Mouse (Mus musculus) hindbrain, embryonic 11.5 days (tissue): ENCODE measurements around the gene Tax1bp3. TPM values are rescaled to one million over a fixed set of nuclear protein-coding genes. Genes with fewer than 3 reads are reported as not detected.

Experiments
- ATAC-seq: fragments of 200-750 bp; cut with Nextera tagmentation; 2 replicates; pipeline ENCODE4 v1.8.0; 2017; ENCODE audit warnings: mild to moderate bottlenecking, moderate TSS enrichment, moderate library complexity; ENCODE audit not compliant: low FRiP score
- DNase-seq: peaks from one replicate; pipeline ENCODE4 v3.0.0-alpha.2; 2015; ENCODE audit warnings: low spot score
- H3K27ac ChIP-seq: fragments of 300-500 bp; sonication (generic); 2 replicates; pipeline ENCODE4 v1.5.1; 2014; ENCODE audit warnings: mild to moderate bottlenecking, low read depth, low read length
- H3K27me3 ChIP-seq: fragments of 300-500 bp; sonication (generic); 2 replicates; pipeline ENCODE4 v1.6.1; 2014; ENCODE audit warnings: mild to moderate bottlenecking, low read length, moderate library complexity, mixed read lengths; ENCODE audit not compliant: control insufficient read depth, insufficient read depth
- H3K36me3 ChIP-seq: fragments of 300-500 bp; sonication (generic); 2 replicates; pipeline ENCODE4 v1.6.1; 2014; ENCODE audit warnings: mild to moderate bottlenecking, low read length, moderate library complexity, mixed read lengths; ENCODE audit not compliant: control insufficient read depth, insufficient read depth
- H3K4me1 ChIP-seq: fragments of 300-500 bp; sonication (generic); replicated peaks from 2 replicates; pipeline ENCODE4 v1.6.1; 2014; ENCODE audit warnings: low read length, mixed read lengths; ENCODE audit not compliant: control insufficient read depth, insufficient read depth
- H3K4me2 ChIP-seq: fragments of 300-500 bp; sonication (generic); replicated peaks from 2 replicates; pipeline ENCODE4 v1.6.1; 2014; ENCODE audit warnings: mild to moderate bottlenecking, low read depth, low read length
- H3K4me3 ChIP-seq: fragments of 300-500 bp; sonication (generic); 2 replicates; pipeline ENCODE4 v1.5.1; 2014; ENCODE audit warnings: low read depth, low read length
- H3K9ac ChIP-seq: fragments of 300-500 bp; sonication (generic); 2 replicates; pipeline ENCODE4 v1.6.1; 2014; ENCODE audit warnings: low read depth, low read length
- H3K9me3 ChIP-seq: fragments of 300-500 bp; sonication (generic); 2 replicates; pipeline ENCODE4 v1.6.1; 2016; ENCODE audit warnings: low read length; ENCODE audit not compliant: control insufficient read depth
- WGBS: fragments of 180-500 bp; shearing (Covaris S2); extraction: QIAGEN DNeasy Blood & Tissue Kit; methylation state at CpG from one replicate; pipeline ENCODE4 v1.1.7; 2014; 5-methylcytosine and 5-hydroxymethylcytosine counted together
- polyA plus RNA-seq: library from polyadenylated mRNA; unstranded; fragments of >200 nt; fragmentation: Nextera tagmentation; extraction: Ambion mirVana; gene quantifications from 2 replicates; pipeline ENCODE4 v1.2.1, GENCODE M21; 2014

Tax1bp3 gene
- polyA plus RNA-seq, result 221 and 223 TPM in 2 replicates

DNA sequence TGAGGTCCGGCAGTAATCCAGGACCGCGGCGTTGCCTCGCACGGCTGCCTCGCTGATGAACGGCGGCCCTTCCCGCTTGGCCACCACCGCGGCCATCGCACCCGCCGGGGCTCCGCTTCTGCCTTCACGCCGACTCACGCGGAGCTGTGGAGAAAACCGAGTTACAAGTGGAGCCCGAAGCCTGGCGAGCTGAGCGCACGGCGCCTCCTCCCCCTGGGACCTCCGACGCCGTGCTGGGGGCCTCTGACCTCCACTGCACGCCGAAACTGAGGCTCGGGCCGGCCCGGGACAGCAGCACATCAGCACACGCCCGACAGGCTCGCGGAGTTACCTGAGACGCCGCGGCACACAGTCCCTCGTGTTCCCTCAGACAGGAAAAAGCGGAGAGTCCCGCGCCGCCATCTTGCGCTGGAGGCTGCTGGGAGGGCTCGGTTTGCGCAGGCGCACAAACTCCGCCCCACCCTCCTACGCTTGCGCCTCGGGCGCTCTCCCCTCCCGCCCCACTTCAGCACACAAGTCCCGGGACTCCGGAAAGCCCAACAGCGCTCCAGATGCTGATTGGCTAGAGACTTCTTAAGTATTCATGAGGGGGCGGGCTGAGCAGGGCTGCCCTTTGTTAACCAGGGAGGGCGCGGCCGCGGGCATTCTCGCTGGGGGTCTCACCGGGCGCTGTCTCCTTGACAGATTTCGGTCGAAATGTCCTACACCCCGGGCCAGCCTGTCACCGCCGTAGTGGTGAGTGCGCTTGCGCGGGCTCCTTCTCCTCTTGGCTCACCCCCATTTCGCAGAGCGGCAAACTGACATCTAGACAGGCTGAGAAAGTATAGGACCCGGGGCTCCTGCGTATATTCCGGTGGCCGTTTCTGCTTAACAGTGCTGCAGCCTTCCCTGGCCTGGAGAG, at the start of gene Tax1bp3, which contains the start of gene Emc6:
Gene Tax1bp3, plus strand, starts transcription at position 476 of the 901 bp plus-strand sequence.
Gene Emc6, minus strand, starts transcription at position 430 of the 901 bp plus-strand sequence.
- H3K4me2 ChIP-seq, result peak within 1 kb of the TSS; percentile 68
- DNase-seq (peak; percentile 98), ATAC-seq (peak; percentile 99)
- peak within 1 kb of the TSS; percentile 85 for H3K27ac ChIP-seq
- H3K4me3 ChIP-seq, result peak within 1 kb of the TSS; percentile 78
- no peaks in the 10 kb centered on the region for H3K9me3 ChIP-seq
- peak within 1 kb of the TSS; percentile 87 for H3K9ac ChIP-seq
- no peaks in the 10 kb centered on the region for H3K36me3 ChIP-seq
- no peaks in the 10 kb centered on the region for H3K27me3 ChIP-seq
- under 1% methylated on average over 81 of the region's 81 CpGs for whole genome bisulfite sequencing
- H3K4me1 ChIP-seq, result peaks cover 2% of the 10 kb centered on the region

DNA sequence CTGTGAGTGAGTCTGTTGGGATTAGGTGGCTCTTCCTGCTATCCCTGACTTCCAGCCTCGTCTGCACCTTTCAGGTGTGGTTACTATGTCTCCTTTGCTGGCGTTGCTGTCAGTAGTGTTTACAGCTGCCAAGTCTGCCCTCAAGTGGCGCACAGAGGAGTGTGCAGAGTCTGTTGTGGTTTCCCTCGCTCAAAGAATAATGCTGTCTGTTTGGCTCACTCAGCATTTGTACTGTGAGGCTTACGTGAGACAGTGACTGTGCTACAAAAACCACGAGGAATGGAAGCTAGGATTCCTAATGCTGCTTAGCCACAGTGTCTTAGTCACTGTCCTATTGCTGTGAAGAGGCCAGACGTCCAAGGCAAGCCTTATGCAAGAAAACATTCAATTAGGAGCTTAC, 45.9 kb upstream of the Tax1bp3 start:
- no peak overlapping the region for H3K9ac ChIP-seq
- no peak overlapping the region for H3K27ac ChIP-seq
- H3K27me3 ChIP-seq, result no peaks in the 10 kb centered on the region
- no peaks in the 10 kb centered on the region; the same call in 1 of the 2 replicates for H3K9me3 ChIP-seq
- ATAC-seq (no peak), DNase-seq (no peak)
- WGBS, result 82% methylated on average over 7 of the region's 7 CpGs
- H3K4me1 ChIP-seq, result no peaks in the 10 kb centered on the region
- H3K4me2 ChIP-seq, result no peak overlapping the region
- H3K4me3 ChIP-seq, result no peak overlapping the region
- H3K36me3 ChIP-seq, result peaks cover 4% of the 10 kb centered on the region; the same call in 1 of the 2 replicates

DNA sequence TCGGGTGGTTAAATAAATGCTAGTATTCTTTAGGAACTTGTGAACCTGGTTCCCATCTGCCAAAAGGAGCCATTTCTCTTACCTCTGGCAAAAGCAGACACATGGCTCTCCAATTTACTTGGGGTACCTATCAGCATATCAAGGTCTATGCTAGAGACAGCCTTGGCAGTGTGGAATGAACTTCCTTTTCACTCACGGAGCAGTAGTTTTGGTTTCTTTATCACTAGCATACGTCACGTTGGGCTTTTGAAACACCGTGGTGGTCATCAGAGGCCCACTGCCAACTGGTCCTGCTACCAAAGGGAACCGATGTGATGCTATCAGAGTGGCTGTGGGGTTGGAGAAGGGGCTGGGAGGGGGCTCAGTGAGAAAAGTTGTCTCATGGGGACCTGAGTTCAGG, 43.9 kb upstream of the Tax1bp3 start:
- Histone ChIP-seq H3K27ac (no peak overlapping the region), H3K9me3 (no peaks in the 10 kb centered on the region; the same call in 1 of the 2 replicates), H3K4me2 (no peak overlapping the region), H3K4me1 (no peaks in the 10 kb centered on the region; the same call in 1 of the 2 replicates), H3K9ac (no peak overlapping the region), H3K4me3 (no peak overlapping the region), H3K36me3 (peaks cover 4% of the 10 kb centered on the region; the same call in 1 of the 2 replicates), H3K27me3 (no peaks in the 10 kb centered on the region)
- ATAC-seq (no peak), DNase-seq (no peak)
- WGBS, result 97% methylated on average over 6 of the region's 6 CpGs

DNA sequence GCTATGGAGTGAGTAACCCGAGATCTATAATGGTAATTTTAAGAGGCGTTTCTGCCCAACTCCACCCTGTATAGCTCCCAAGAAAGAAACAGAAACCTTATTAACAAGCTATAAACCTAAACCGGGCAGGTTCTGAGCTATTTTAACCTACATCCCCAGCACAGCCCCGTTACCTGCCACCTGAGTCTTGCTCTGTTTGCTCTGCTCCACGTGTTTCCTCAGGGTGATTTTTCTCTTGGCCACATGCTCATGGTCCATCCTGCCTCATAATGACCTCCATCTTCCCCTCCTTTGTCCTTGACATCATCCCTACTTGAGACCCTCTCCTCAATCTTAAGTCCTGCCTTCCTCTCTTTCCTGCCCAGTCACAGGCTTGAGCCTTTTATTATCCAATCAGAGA, 42.7 kb upstream of the Tax1bp3 start:
- no peak overlapping the region for H3K9ac ChIP-seq

DNA sequence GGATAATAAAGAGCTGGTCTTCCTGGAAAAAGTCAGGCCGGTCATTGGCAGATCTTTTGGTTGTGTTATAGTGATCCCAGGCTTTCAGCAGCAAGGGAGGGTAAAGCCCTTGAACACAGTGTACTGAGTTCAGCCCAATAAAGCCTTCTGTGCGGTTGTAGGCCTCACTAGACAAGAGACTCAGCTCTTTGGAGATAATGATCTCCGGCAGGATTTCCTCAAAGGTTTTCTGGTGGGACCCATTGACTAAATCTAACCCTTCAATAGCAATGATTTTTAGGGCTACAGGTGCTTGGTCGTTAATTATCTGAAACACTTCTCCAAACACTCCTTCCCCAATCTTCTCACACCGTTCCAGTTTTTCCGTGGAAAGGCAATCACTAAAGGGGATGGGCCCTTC, 40.3 kb upstream of the Tax1bp3 start:
- ATAC-seq, result no peak
- WGBS, result 92% methylated on average over 6 of the region's 6 CpGs
- no peak overlapping the region for H3K27ac ChIP-seq
- no peak for DNase-seq
- peak overlapping the region; percentile 77 for H3K4me2 ChIP-seq
- H3K36me3 ChIP-seq, result peaks cover 4% of the 10 kb centered on the region; the same call in 1 of the 2 replicates
- H3K4me3 ChIP-seq, result no peak overlapping the region; the same call in 1 of the 2 replicates
- no peaks in the 10 kb centered on the region; the same call in 1 of the 2 replicates for H3K4me1 ChIP-seq
- H3K9me3 ChIP-seq, result no peaks in the 10 kb centered on the region; the same call in 1 of the 2 replicates
- H3K9ac ChIP-seq, result no peak overlapping the region
- H3K27me3 ChIP-seq, result no peaks in the 10 kb centered on the region

More for the DNA sequence above, 42.7 kb upstream of the Tax1bp3 start:
- Histone ChIP-seq H3K9me3 (no peaks in the 10 kb centered on the region; the same call in 1 of the 2 replicates), H3K27me3 (no peaks in the 10 kb centered on the region), H3K27ac (no peak overlapping the region), H3K4me3 (no peak overlapping the region), H3K4me2 (no peak overlapping the region), H3K36me3 (peaks cover 4% of the 10 kb centered on the region; the same call in 1 of the 2 replicates), H3K4me1 (no peaks in the 10 kb centered on the region; the same call in 1 of the 2 replicates)
- ATAC-seq, result no peak
- DNase-seq, result no peak
- 93% methylated on average over 5 of the region's 5 CpGs for WGBS

DNA sequence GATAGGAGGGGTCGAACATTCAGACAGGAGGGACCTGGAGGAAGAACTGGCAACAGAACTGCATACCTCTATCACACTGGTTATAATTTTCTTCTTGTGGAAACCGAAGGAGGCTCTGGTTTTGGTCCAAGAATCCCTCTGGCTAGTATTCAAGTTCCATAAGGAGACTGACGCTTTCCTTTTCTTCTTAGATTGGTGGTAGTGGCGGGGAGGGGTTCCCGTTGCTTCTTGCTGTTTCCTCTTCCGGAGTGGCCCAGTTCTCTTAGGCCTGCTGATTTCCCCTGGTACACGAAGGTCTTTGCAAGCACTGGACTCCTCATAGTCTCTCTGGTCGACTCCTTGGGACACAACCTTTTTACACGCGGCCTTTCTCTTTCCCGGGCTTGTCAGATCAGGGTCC, 39.8 kb upstream of the Tax1bp3 start:
- no peaks in the 10 kb centered on the region for H3K27me3 ChIP-seq
- no peaks in the 10 kb centered on the region; the same call in 1 of the 2 replicates for H3K9me3 ChIP-seq
- peaks cover 4% of the 10 kb centered on the region; the same call in 1 of the 2 replicates for H3K36me3 ChIP-seq
- peak overlapping the region; percentile 86 for H3K4me3 ChIP-seq
- no peaks in the 10 kb centered on the region; the same call in 1 of the 2 replicates for H3K4me1 ChIP-seq
- 49% methylated on average over 11 of the region's 11 CpGs for WGBS
- ATAC-seq (no peak), DNase-seq (no peak)
- H3K4me2 ChIP-seq, result peak overlapping the region; percentile 77
- no peak overlapping the region for H3K27ac ChIP-seq
- peak overlapping the region; percentile 76 for H3K9ac ChIP-seq

DNA sequence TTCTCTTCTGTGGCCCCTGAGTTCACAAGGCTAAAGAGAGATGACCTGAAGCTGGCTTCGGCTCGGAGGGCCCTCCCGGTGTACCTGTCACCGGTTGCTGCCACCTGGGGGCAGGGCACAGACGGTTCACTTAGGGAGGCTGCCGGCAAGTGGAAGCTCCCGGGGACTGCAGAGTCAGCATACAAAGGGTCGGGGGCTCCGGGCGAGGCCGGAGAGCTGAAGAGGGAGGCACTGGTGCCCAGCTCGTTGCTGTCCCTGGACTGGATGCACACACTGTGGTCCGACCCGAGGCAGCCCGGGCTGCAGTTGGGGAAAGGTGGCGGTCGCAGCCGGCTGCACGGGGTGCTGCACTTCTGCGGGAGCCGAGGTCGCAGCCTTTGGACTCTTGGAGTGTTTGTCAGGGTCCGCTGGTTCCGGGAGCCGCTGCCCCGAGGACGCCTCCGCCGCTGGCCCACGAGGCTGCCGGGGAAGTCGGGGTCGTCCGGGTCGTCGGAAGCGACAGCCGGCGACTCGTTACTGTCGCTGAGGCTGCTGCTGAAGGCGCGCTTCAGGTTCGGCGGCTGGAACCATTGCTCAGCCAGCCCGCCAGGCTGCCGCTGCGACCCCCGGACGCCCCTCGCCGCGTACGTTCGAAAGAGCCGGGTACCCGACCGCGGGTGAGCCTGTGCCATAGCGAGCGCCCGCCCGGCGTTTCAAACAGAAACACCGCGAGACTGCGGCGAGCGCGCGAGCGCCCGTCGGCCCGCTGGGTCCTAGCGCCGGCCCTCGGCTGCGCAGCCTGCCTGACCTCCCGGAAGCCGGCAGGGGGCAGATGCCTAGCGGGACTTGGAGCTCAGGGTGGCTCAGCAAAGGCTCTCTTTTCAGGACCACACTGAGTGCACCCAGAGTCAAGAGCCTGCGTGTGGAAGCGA, 39.0 kb upstream of the Tax1bp3 start, which contains the start of gene Haspin:
Gene Haspin, minus strand, starts transcription at position 704 of the 911 bp plus-strand sequence.
- under 1% methylated on average over 77 of the region's 84 CpGs for WGBS
- no peaks in the 10 kb centered on the region; the same call in 1 of the 2 replicates for H3K4me1 ChIP-seq
- H3K4me2 ChIP-seq, result peak within 1 kb of the TSS; percentile 77
- no peaks in the 10 kb centered on the region for H3K9me3 ChIP-seq
- H3K27me3 ChIP-seq, result no peaks in the 10 kb centered on the region
- peak within 1 kb of the TSS; percentile 86 for H3K4me3 ChIP-seq
- peak within 1 kb of the TSS; percentile 76 for H3K9ac ChIP-seq
- H3K27ac ChIP-seq, result no peak within 1 kb of the TSS
- DNase-seq (peak; percentile 96), ATAC-seq (peak; percentile 95)
- H3K36me3 ChIP-seq, result peaks cover 4% of the 10 kb centered on the region; the same call in 1 of the 2 replicates

DNA sequence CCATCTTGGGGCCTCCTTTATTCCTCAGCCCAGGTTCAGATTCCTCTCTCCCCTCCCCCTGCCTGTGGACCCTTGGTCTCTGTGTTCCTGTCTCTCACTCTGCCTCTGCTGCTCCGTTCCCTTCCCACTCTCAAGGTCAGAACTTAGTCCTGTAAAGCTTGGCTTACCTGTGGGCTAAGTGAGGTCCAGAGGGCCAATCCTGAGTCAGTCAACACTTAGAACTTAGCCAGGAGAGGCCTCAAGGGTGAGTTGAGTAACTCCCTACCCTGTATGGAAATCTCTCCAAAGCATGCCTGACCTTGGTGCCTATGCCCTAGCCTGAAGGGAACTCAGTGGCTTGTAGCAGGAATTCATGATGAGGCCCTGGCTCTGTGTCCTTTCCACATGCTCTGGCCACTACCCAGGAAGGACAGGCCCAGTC, 32.6 kb upstream of the Tax1bp3 start:
- no peaks in the 10 kb centered on the region for H3K4me1 ChIP-seq
- H3K4me3 ChIP-seq, result no peak overlapping the region
- ATAC-seq (no peak), DNase-seq (no peak)
- H3K9me3 ChIP-seq, result no peaks in the 10 kb centered on the region
- H3K4me2 ChIP-seq, result no peak overlapping the region
- whole genome bisulfite sequencing, result 83% methylated on average over 1 of the region's 1 CpGs
- no peak overlapping the region for H3K27ac ChIP-seq
- H3K9ac ChIP-seq, result no peak overlapping the region
- H3K36me3 ChIP-seq, result no peaks in the 10 kb centered on the region
- H3K27me3 ChIP-seq, result no peaks in the 10 kb centered on the region
